Mouse (Mus musculus): ENCODE data around the gene Pfdn2.

- no peak for TF ChIP-seq CTCF (conservative IDR thresholded peaks at IDR 0.05; ENCODE audit: low read length)
- TF ChIP-seq POU5F1 (IDR thresholded peaks at IDR 0.05; ENCODE audit: borderline replicate concordance, low read length) = no peak
Measured at GRCm38 (mm10) chr1:171356814-171357213, 11.3 kb downstream of the Pfdn2 start.
